Mouse (Mus musculus): ENCODE results near the gene Micall1. TPM values are rescaled to one million over a fixed set of nuclear protein-coding genes. Genes with fewer than 3 reads are reported as not detected.

Gene Micall1
- polyA plus RNA-seq, 1 experiment from 2014 or later: 12.2 TPM

GRCm38 (mm10) chr15:79073752-79074151 is 34.9 kb upstream of the Micall1 start:
- H3K27ac ChIP-seq: no peak overlapping the region
- ATAC-seq (ENCODE audit: insufficient number of reproducible peaks, insufficient read depth, low FRiP score, low TSS enrichment, low read depth): no peak

GRCm38 (mm10) chr15:79074446-79074845 is 34.3 kb upstream of the Micall1 start:
- H3K9me3 ChIP-seq: no peaks in the 10 kb centered on the region
- H3K27ac ChIP-seq: peak overlapping the region; percentile 87
- no peaks in the 10 kb centered on the region for H3K27me3 ChIP-seq
- no peak for ATAC-seq (ENCODE audit: insufficient number of reproducible peaks, insufficient read depth, low FRiP score, low TSS enrichment, low read depth)
- H3K4me1 ChIP-seq (replicated peaks): peaks cover 17% of the 10 kb centered on the region
- peak overlapping the region; percentile 92 for H3K4me3 ChIP-seq (replicated peaks)
- 34% methylated on average over 10 of the region's 10 CpGs for WGBS
- peak overlapping the region; percentile 94 for H3K4me2 ChIP-seq
- peak overlapping the region; percentile 86; the same call in 1 of the 2 replicates for H3K9ac ChIP-seq (replicated peaks)
- H3K36me3 ChIP-seq: peaks cover 32% of the 10 kb centered on the region

More at GRCm38 (mm10) chr15:79073752-79074151, 34.9 kb upstream of the Micall1 start:
- H3K36me3 ChIP-seq: peaks cover 25% of the 10 kb centered on the region
- no peaks in the 10 kb centered on the region for H3K9me3 ChIP-seq
- H3K4me2 ChIP-seq: no peak overlapping the region
- peaks cover 17% of the 10 kb centered on the region for H3K4me1 ChIP-seq (replicated peaks)
- no peaks in the 10 kb centered on the region for H3K27me3 ChIP-seq
- no peak overlapping the region for H3K4me3 ChIP-seq (replicated peaks)
- H3K9ac ChIP-seq (replicated peaks): no peak overlapping the region

DNA sequence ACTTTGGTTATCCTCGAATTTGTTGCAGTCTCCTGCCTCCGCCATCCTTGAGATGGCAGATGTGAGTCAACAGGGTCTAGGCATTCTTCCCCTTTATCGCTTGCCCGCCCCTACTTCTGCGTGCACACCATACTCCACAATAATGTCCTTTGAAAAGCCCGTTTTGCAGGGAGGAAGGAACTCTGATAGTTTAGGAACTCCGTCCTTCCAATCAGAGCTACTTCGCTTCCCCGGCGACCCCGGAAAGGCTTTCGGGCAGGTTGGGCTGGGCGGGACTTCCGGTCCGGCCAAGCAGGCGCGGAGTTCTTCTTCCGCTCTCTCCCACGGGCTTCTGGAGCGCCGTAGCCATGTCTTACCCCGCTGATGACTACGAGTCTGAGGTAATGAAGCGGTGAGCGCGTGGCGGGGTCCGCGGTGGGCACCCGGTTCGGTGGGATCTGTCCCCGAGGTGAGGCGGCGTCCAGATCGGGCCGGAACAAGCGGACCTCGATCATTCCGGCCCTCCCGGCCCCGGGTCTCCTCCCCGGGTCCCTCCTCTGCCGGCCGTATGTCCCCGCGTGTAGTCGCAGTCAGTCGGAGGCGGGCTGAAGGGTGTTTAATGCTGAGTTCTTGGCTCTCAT is 33.7 kb upstream of the Micall1 start, which contains the start of gene Eif3l:
Eif3l (plus strand) TSS at position 267 of the 620 bp plus-strand sequence.
- Histone ChIP-seq H3K27me3 (no peaks in the 10 kb centered on the region), H3K4me3 (replicated peaks) (peak within 1 kb of the TSS; percentile 92), H3K4me2 (peak within 1 kb of the TSS; percentile 94), H3K27ac (peak within 1 kb of the TSS; percentile 87), H3K36me3 (peaks cover 37% of the 10 kb centered on the region), H3K4me1 (replicated peaks) (peaks cover 17% of the 10 kb centered on the region), H3K9me3 (no peaks in the 10 kb centered on the region), H3K9ac (replicated peaks) (peak within 1 kb of the TSS; percentile 86)
- WGBS: 1% methylated on average over 49 of the region's 49 CpGs
- ATAC-seq (ENCODE audit: insufficient number of reproducible peaks, insufficient read depth, low FRiP score, low TSS enrichment, low read depth): peak; percentile 82; the same call in 1 of the 2 replicates

GRCm38 (mm10) chr15:79075658-79076365 is 32.9 kb upstream of the Micall1 start:
- Histone ChIP-seq H3K4me2 (peak overlapping the region; percentile 94), H3K4me1 (replicated peaks) (peaks cover 17% of the 10 kb centered on the region), H3K9ac (replicated peaks) (peak overlapping the region; percentile 86), H3K27me3 (no peaks in the 10 kb centered on the region), H3K36me3 (peaks cover 43% of the 10 kb centered on the region), H3K27ac (no peak overlapping the region), H3K9me3 (no peaks in the 10 kb centered on the region), H3K4me3 (replicated peaks) (peak overlapping the region; percentile 92)
- no peak for ATAC-seq (ENCODE audit: insufficient number of reproducible peaks, insufficient read depth, low FRiP score, low TSS enrichment, low read depth)
- WGBS: 36% methylated on average over 15 of the region's 15 CpGs

GRCm38 (mm10) chr15:79079567-79079966 is 29.1 kb upstream of the Micall1 start:
- H3K36me3 ChIP-seq: peaks cover 81% of the 10 kb centered on the region
- no peak overlapping the region for H3K9ac ChIP-seq (replicated peaks)
- H3K9me3 ChIP-seq: no peaks in the 10 kb centered on the region
- H3K27ac ChIP-seq: no peak overlapping the region
- WGBS: 97% methylated on average over 7 of the region's 7 CpGs
- ATAC-seq (ENCODE audit: insufficient number of reproducible peaks, insufficient read depth, low FRiP score, low TSS enrichment, low read depth): no peak
- H3K4me3 ChIP-seq (replicated peaks): no peak overlapping the region
- H3K4me1 ChIP-seq (replicated peaks): peaks cover 11% of the 10 kb centered on the region
- H3K4me2 ChIP-seq: no peak overlapping the region
- H3K27me3 ChIP-seq: no peaks in the 10 kb centered on the region

- Histone ChIP-seq H3K9me3 (no peaks in the 10 kb centered on the region), H3K27me3 (no peaks in the 10 kb centered on the region), H3K4me3 (replicated peaks) (no peak overlapping the region), H3K9ac (replicated peaks) (no peak overlapping the region), H3K36me3 (peaks cover 87% of the 10 kb centered on the region), H3K4me1 (replicated peaks) (peaks cover 1% of the 10 kb centered on the region; the same call in 1 of the 2 replicates), H3K4me2 (no peak overlapping the region), H3K27ac (no peak overlapping the region)
- 91% methylated on average over 6 of the region's 6 CpGs for WGBS
- no peak for ATAC-seq (ENCODE audit: insufficient number of reproducible peaks, insufficient read depth, low FRiP score, low TSS enrichment, low read depth)
These were observed 16.4 kb upstream of the Micall1 start for GRCm38 (mm10) chr15:79092284-79092683.

DNA sequence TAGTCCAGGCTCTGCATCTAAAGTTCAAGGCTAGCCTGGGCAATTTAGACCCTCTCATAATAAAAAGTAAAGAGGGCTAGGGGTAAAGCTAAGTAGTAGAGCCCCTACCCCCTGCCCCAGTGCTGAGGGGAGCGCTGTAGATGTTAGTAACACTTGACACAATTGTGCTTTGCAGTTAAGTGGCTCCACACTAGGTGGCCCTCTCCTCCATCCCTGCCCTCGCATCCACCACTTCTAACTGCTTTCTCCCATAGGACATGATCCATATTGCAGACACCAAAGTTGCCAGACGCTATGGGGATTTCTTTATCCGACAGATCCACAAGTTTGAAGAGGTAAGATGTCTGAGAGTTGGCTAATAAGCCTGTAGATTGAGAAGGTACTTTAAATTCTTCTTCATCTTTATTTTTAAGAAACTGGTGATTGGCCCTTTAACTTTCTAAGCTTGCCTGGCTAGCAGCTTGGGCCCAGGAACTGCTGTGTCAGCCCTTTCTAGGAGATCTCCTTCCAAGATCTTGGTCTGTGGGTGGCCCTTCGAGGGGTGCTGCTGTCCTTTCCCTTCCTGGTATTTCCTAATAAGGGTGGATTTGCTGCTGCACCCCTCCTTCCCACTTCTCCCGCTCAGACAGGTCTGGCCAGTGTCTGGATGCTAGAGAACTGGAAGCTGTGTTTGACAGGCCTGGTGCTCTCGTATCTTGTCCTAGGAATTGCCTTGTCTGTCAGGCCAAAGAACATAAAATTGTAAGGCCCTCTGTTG is 15.4 kb upstream of the Micall1 start:
- WGBS: 79% methylated on average over 7 of the region's 7 CpGs
- Histone ChIP-seq H3K9me3 (no peaks in the 10 kb centered on the region), H3K4me1 (replicated peaks) (peaks cover 11% of the 10 kb centered on the region), H3K36me3 (peaks cover 80% of the 10 kb centered on the region), H3K4me3 (replicated peaks) (no peak overlapping the region), H3K27me3 (no peaks in the 10 kb centered on the region), H3K4me2 (no peak overlapping the region), H3K27ac (no peak overlapping the region), H3K9ac (replicated peaks) (no peak overlapping the region)
- no peak for ATAC-seq (ENCODE audit: insufficient number of reproducible peaks, insufficient read depth, low FRiP score, low TSS enrichment, low read depth)

- H3K4me2 ChIP-seq: no peak overlapping the region
- H3K4me1 ChIP-seq (replicated peaks): peaks cover 16% of the 10 kb centered on the region
- H3K9ac ChIP-seq (replicated peaks): no peak overlapping the region
- peaks cover 57% of the 10 kb centered on the region for H3K36me3 ChIP-seq
- WGBS: 85% methylated on average over 5 of the region's 5 CpGs
- H3K4me3 ChIP-seq (replicated peaks): no peak overlapping the region
- ATAC-seq (ENCODE audit: insufficient number of reproducible peaks, insufficient read depth, low FRiP score, low TSS enrichment, low read depth): no peak
- H3K27me3 ChIP-seq: no peaks in the 10 kb centered on the region
- no peak overlapping the region for H3K27ac ChIP-seq
- H3K9me3 ChIP-seq: no peaks in the 10 kb centered on the region
These were observed 13.2 kb upstream of the Micall1 start for GRCm38 (mm10) chr15:79095483-79095882.

GRCm38 (mm10) chr15:79096556-79096955 is 12.1 kb upstream of the Micall1 start:
- Histone ChIP-seq H3K9me3 (no peaks in the 10 kb centered on the region), H3K27ac (no peak overlapping the region), H3K4me1 (replicated peaks) (peaks cover 21% of the 10 kb centered on the region), H3K4me3 (replicated peaks) (no peak overlapping the region), H3K4me2 (no peak overlapping the region), H3K27me3 (no peaks in the 10 kb centered on the region), H3K9ac (replicated peaks) (no peak overlapping the region), H3K36me3 (peaks cover 47% of the 10 kb centered on the region)
- WGBS: 68% methylated on average over 3 of the region's 3 CpGs
- ATAC-seq (ENCODE audit: insufficient number of reproducible peaks, insufficient read depth, low FRiP score, low TSS enrichment, low read depth): no peak

- Histone ChIP-seq H3K4me3 (replicated peaks) (no peak overlapping the region), H3K9ac (replicated peaks) (no peak overlapping the region), H3K4me2 (no peak overlapping the region), H3K36me3 (peaks cover 41% of the 10 kb centered on the region), H3K27ac (peak overlapping the region; percentile 72; the same call in 1 of the 2 replicates), H3K27me3 (no peaks in the 10 kb centered on the region), H3K9me3 (no peaks in the 10 kb centered on the region), H3K4me1 (replicated peaks) (peaks cover 27% of the 10 kb centered on the region)
- 27% methylated on average over 2 of the region's 2 CpGs for WGBS
- no peak for ATAC-seq (ENCODE audit: insufficient number of reproducible peaks, insufficient read depth, low FRiP score, low TSS enrichment, low read depth)
These were observed 11.6 kb upstream of the Micall1 start for GRCm38 (mm10) chr15:79097135-79097534.

DNA sequence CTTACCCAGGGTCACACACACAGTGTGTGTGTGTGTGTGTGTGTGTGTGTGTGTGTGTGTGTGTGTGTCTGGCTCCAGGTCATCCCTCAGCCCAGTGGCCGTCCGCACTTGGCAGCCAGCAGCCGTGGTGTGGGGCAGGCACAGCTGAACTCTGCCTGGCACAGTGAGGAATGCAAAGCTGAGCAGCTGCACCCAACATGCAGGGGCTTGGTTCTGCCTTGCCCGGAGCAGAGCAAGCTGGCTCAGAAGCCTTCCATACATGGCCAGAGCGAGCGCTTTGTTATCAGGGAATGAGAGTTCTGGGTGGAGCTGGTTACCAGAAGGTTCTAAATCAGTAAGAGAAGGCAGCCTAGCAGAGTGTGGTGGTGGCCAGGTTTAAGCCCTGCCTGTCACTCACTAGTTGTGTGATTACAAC is 11.1 kb upstream of the Micall1 start:
- WGBS: 39% methylated on average over 6 of the region's 6 CpGs
- ATAC-seq (ENCODE audit: insufficient number of reproducible peaks, insufficient read depth, low FRiP score, low TSS enrichment, low read depth): 0 out of 2 replicates have a peak, but pooled peaks have one; percentile 54
- Histone ChIP-seq H3K36me3 (peaks cover 36% of the 10 kb centered on the region), H3K4me3 (replicated peaks) (no peak overlapping the region), H3K9ac (replicated peaks) (no peak overlapping the region), H3K4me1 (replicated peaks) (peaks cover 27% of the 10 kb centered on the region), H3K27me3 (no peaks in the 10 kb centered on the region), H3K4me2 (no peak overlapping the region), H3K9me3 (no peaks in the 10 kb centered on the region), H3K27ac (peak overlapping the region; percentile 72)
